Mouse (Mus musculus): ENCODE data around the gene Cbarp.

Gene Cbarp

GRCm38 (mm10) chr10:80156002-80156751, 15.5 kb upstream of the Cbarp start:
- H3K9me3 ChIP-seq (ENCODE audit: low read length), result no peaks in the 10 kb centered on the region
- peaks cover 93% of the 10 kb centered on the region for H3K4me1 ChIP-seq (replicated peaks; ENCODE audit: low read depth, low read length)
- no peak for TF ChIP-seq NANOG (IDR thresholded peaks at IDR 0.05; ENCODE audit: borderline replicate concordance, low read length)
- no peak for TF ChIP-seq CTCF (conservative IDR thresholded peaks at IDR 0.05; ENCODE audit: low read length)
- no peak for TF ChIP-seq POU5F1 (IDR thresholded peaks at IDR 0.05; ENCODE audit: borderline replicate concordance, low read length)
- H3K27me3 ChIP-seq (ENCODE audit: insufficient read depth, low read length), result no peaks in the 10 kb centered on the region
- H3K36me3 ChIP-seq (ENCODE audit: insufficient read depth, low read length), result peaks cover 65% of the 10 kb centered on the region
- peak overlapping the region; percentile 20; the same call in 1 of the 2 replicates for H3K4me3 ChIP-seq (replicated peaks; ENCODE audit: low read length)

- H3K36me3 ChIP-seq (ENCODE audit: insufficient read depth, low read length), result peaks cover 69% of the 10 kb centered on the region
- H3K4me3 ChIP-seq (replicated peaks; ENCODE audit: low read length), result no peak overlapping the region; the same call in 1 of the 2 replicates
- TF ChIP-seq POU5F1 (IDR thresholded peaks at IDR 0.05; ENCODE audit: borderline replicate concordance, low read length) (no peak), CTCF (conservative IDR thresholded peaks at IDR 0.05; ENCODE audit: low read length) (no peak), NANOG (IDR thresholded peaks at IDR 0.05; ENCODE audit: borderline replicate concordance, low read length) (no peak)
- H3K9me3 ChIP-seq (ENCODE audit: low read length), result no peaks in the 10 kb centered on the region
- peaks cover 87% of the 10 kb centered on the region for H3K4me1 ChIP-seq (replicated peaks; ENCODE audit: low read depth, low read length)
- H3K27me3 ChIP-seq (ENCODE audit: insufficient read depth, low read length), result no peaks in the 10 kb centered on the region
Measured at GRCm38 (mm10) chr10:80155277-80155676, 14.6 kb upstream of the Cbarp start.

GRCm38 (mm10) chr10:80154384-80154783, 13.7 kb upstream of the Cbarp start:
- H3K9me3 ChIP-seq (ENCODE audit: low read length), result no peaks in the 10 kb centered on the region
- H3K27me3 ChIP-seq (ENCODE audit: insufficient read depth, low read length), result no peaks in the 10 kb centered on the region
- H3K4me3 ChIP-seq (replicated peaks; ENCODE audit: low read length), result peak overlapping the region; percentile 90
- H3K36me3 ChIP-seq (ENCODE audit: insufficient read depth, low read length), result peaks cover 69% of the 10 kb centered on the region
- TF ChIP-seq CTCF (conservative IDR thresholded peaks at IDR 0.05; ENCODE audit: low read length) (no peak), POU5F1 (IDR thresholded peaks at IDR 0.05; ENCODE audit: borderline replicate concordance, low read length) (no peak), NANOG (IDR thresholded peaks at IDR 0.05; ENCODE audit: borderline replicate concordance, low read length) (no peak)
- H3K4me1 ChIP-seq (replicated peaks; ENCODE audit: low read depth, low read length), result peaks cover 84% of the 10 kb centered on the region

DNA sequence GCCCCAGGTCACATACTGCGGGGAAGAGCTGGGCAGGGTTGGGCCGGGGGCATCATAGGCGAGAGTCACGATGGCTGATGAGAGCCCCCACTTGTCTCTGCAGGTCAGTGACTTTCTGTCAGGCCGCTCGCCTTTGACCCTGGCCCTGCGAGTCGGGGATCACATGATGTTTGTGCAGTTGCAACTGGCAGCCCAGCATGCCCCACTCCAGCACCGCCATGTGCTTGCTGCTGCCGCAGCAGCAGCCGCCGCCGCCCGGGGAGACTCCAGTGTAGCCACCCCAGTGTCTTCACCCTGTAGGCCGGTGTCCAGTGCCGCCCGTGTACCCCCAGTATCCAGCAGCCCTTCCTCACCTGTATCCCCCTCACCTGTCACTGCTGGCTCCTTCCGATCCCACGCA, 13.1 kb upstream of the Cbarp start:
- Histone ChIP-seq H3K4me1 (replicated peaks; ENCODE audit: low read depth, low read length) (peaks cover 77% of the 10 kb centered on the region), H3K27me3 (ENCODE audit: insufficient read depth, low read length) (no peaks in the 10 kb centered on the region), H3K36me3 (ENCODE audit: insufficient read depth, low read length) (peaks cover 69% of the 10 kb centered on the region), H3K9me3 (ENCODE audit: low read length) (no peaks in the 10 kb centered on the region), H3K4me3 (replicated peaks; ENCODE audit: low read length) (peak overlapping the region; percentile 90)
- TF ChIP-seq CTCF (conservative IDR thresholded peaks at IDR 0.05; ENCODE audit: low read length) (no peak), POU5F1 (IDR thresholded peaks at IDR 0.05; ENCODE audit: borderline replicate concordance, low read length) (no peak), NANOG (IDR thresholded peaks at IDR 0.05; ENCODE audit: borderline replicate concordance, low read length) (no peak)

- TF ChIP-seq POU5F1 (IDR thresholded peaks at IDR 0.05; ENCODE audit: borderline replicate concordance, low read length) (no peak), NANOG (IDR thresholded peaks at IDR 0.05; ENCODE audit: borderline replicate concordance, low read length) (no peak), CTCF (conservative IDR thresholded peaks at IDR 0.05; ENCODE audit: low read length) (no peak)
- H3K36me3 ChIP-seq (ENCODE audit: insufficient read depth, low read length), result peaks cover 69% of the 10 kb centered on the region
Measured at GRCm38 (mm10) chr10:80152873-80153260, 12.2 kb upstream of the Cbarp start.

DNA sequence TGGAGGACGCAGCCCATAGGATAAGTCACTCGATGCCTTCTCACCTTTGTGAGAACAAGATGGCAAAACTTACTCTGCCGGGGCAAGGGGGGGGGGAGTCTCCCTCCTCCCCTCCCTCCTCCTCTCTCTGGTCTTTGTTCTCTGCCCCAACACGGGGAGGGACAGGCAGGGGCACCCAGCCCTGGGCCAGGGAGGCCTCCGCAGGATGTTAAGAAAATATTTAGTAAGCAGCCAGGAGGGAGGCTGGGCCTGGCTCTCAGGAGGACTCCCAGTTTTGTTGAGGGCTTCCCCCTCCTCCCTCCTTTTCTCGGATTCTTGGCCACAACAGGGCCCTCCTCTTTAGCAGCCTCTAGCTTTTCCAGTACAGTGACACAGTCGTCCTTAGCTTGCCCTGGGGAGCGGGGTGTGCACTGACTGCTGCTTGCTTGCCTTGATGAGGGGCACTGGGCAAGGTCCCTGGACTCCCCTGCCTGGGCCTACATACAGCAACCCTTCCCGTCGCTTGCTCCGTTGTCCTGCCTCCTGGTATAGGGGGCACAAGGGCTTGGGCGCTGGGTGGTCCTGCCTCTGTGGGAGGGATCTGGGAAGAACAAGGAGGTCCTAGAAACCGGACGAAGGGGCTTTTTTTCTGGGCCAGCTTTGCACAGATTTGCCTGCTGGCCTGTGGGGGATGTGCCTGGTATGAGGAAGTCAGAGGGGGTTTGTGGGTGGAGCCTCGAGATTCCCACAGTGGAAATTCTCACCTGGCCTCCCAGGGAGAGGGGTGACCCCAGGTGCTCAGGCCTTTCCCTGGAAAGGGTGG, 11.6 kb upstream of the Cbarp start:
- Histone ChIP-seq H3K4me1 (replicated peaks; ENCODE audit: low read depth, low read length) (peaks cover 71% of the 10 kb centered on the region), H3K27me3 (ENCODE audit: insufficient read depth, low read length) (no peaks in the 10 kb centered on the region), H3K9me3 (ENCODE audit: low read length) (no peaks in the 10 kb centered on the region), H3K36me3 (ENCODE audit: insufficient read depth, low read length) (peaks cover 68% of the 10 kb centered on the region), H3K4me3 (replicated peaks; ENCODE audit: low read length) (peak overlapping the region; percentile 90)
- no peak for TF ChIP-seq CTCF (conservative IDR thresholded peaks at IDR 0.05; ENCODE audit: low read length)
- TF ChIP-seq POU5F1 (IDR thresholded peaks at IDR 0.05; ENCODE audit: borderline replicate concordance, low read length), result no peak
- no peak for TF ChIP-seq NANOG (IDR thresholded peaks at IDR 0.05; ENCODE audit: borderline replicate concordance, low read length)

More at GRCm38 (mm10) chr10:80152873-80153260, 12.2 kb upstream of the Cbarp start:
- Histone ChIP-seq H3K4me1 (replicated peaks; ENCODE audit: low read depth, low read length) (peaks cover 69% of the 10 kb centered on the region), H3K4me3 (replicated peaks; ENCODE audit: low read length) (peak overlapping the region; percentile 90), H3K9me3 (ENCODE audit: low read length) (no peaks in the 10 kb centered on the region), H3K27me3 (ENCODE audit: insufficient read depth, low read length) (no peaks in the 10 kb centered on the region)

GRCm38 (mm10) chr10:80151211-80152034, 10.8 kb upstream of the Cbarp start:
- Histone ChIP-seq H3K9me3 (ENCODE audit: low read length) (no peaks in the 10 kb centered on the region), H3K27me3 (ENCODE audit: insufficient read depth, low read length) (no peaks in the 10 kb centered on the region), H3K36me3 (ENCODE audit: insufficient read depth, low read length) (peaks cover 68% of the 10 kb centered on the region), H3K4me3 (replicated peaks; ENCODE audit: low read length) (peak overlapping the region; percentile 90), H3K4me1 (replicated peaks; ENCODE audit: low read depth, low read length) (peaks cover 71% of the 10 kb centered on the region)
- TF ChIP-seq NANOG (IDR thresholded peaks at IDR 0.05; ENCODE audit: borderline replicate concordance, low read length) (no peak), POU5F1 (IDR thresholded peaks at IDR 0.05; ENCODE audit: borderline replicate concordance, low read length) (no peak), CTCF (conservative IDR thresholded peaks at IDR 0.05; ENCODE audit: low read length) (no peak)

Data from E14TG2a.4 (cell line).